Comparison of ENCODE assay signal across 24 mouse cellular contexts in the genomic region with DNA sequence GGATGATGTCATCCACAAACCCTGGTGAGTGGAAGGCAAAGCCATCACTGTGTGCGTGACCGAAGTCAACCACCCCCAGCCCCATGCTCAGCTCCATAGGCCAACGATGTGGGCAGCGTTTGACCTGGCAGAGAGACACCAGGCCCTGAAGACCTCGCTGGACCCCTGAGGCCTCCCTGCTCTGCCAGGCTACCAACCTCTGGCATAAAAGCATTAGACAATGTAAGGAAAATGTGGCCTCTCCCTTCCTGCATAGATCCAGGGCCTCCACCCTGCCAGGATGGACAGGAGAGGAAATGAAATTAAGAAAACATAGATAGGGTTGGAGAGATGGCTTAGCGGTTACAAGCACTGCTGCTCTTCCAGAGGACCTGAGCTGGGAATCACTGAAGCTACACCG. TPM values are rescaled to one million over a fixed set of nuclear protein-coding genes. Genes with fewer than 3 reads are reported as not detected.
A peak's percentile ranks its signal among the peaks of the same experiment; 100 is the strongest.
DNase-seq lines count a peak whose midpoint lies in the region; ATAC-seq and TF ChIP-seq lines count a peak whose summit lies in the region.
"Had no signal": no experiment of that assay in that cellular context is flagged by ENCODE, and none has a peak within 500 bp of the region (broad histone marks: within the 10 kb centered on the region; RNA-seq: fewer than 3 reads in every experiment).

No protein-coding gene starts in this region.

- H3K9ac ChIP-seq in embryonic facial prominence, embryonic 13.5 days, result no peak overlapping the region
- H3K9ac ChIP-seq in heart, embryonic 12.5 days, result no peak overlapping the region
- H3K9ac ChIP-seq in heart, postnatal 0 days (replicated peaks; ENCODE audit: low read depth, low read length), result no peak overlapping the region
- no peak overlapping the region for H3K9ac ChIP-seq in heart, adult 2 months (ENCODE audit: low read depth, low read length)
- H3K9ac ChIP-seq: embryonic facial prominence, embryonic 15.5 days; forebrain, postnatal 0 days; hindbrain, embryonic 12.5 days; hindbrain, embryonic 15.5 days had no signal

- DNase-seq in embryonic facial prominence, embryonic 10.5 days (ENCODE audit: low spot score), result no peak
- no peak for DNase-seq in heart, postnatal 36 days
- peak; percentile 15 for DNase-seq in heart, postnatal 0 days (ENCODE audit: low spot score)
- no peak for DNase-seq in heart, adult 2 months
- peak; percentile 8 to 40 for DNase-seq in lung, postnatal 4 days
- DNase-seq in lung, postnatal 14 days, result no peak
- DNase-seq: adrenal gland, adult 8-10 months; adrenal gland, postnatal 25 days; cerebellum, adult 11-12 months; cerebellum, adult 8-10 months; cerebellum, postnatal 36 days; embryo, embryonic 11 days; forebrain, postnatal 0 days; gastrocnemius, adult 2 months; gastrocnemius, postnatal 14 days; heart, adult 18-20 months had no signal

- peaks cover 49% of the 10 kb centered on the region for H3K36me3 ChIP-seq in embryonic facial prominence, embryonic 13.5 days
- peaks cover 36% of the 10 kb centered on the region for H3K36me3 ChIP-seq in embryonic facial prominence, embryonic 10.5 days (replicated peaks)
- peaks cover 45% of the 10 kb centered on the region for H3K36me3 ChIP-seq in heart, embryonic 12.5 days
- peaks cover 35% of the 10 kb centered on the region for H3K36me3 ChIP-seq in heart, postnatal 0 days (replicated peaks; ENCODE audit: control insufficient read depth, insufficient read depth, low read length)
- no peaks in the 10 kb centered on the region for H3K36me3 ChIP-seq in heart, adult 2 months (ENCODE audit: control insufficient read depth, insufficient read depth, low read length)

- H3K79me2 ChIP-seq in heart, adult 2 months (replicated peaks; ENCODE audit: control insufficient read depth, insufficient read depth, low read length), result no peaks in the 10 kb centered on the region

- H3K4me2 ChIP-seq in embryonic facial prominence, embryonic 13.5 days, result no peak overlapping the region
- H3K4me2 ChIP-seq in heart, embryonic 12.5 days, result no peak overlapping the region
- H3K4me2 ChIP-seq in heart, postnatal 0 days (ENCODE audit: low read depth, low read length), result no peak overlapping the region
- H3K4me2 ChIP-seq: embryonic facial prominence, embryonic 15.5 days; hindbrain, embryonic 12.5 days; hindbrain, embryonic 15.5 days had no signal

- no peak overlapping the region for H3K4me3 ChIP-seq in embryonic facial prominence, embryonic 13.5 days
- no peak overlapping the region for H3K4me3 ChIP-seq in embryonic facial prominence, embryonic 10.5 days
- no peak overlapping the region for H3K4me3 ChIP-seq in heart, embryonic 12.5 days
- H3K4me3 ChIP-seq in heart, postnatal 0 days (ENCODE audit: low read depth, low read length), result no peak overlapping the region
- H3K4me3 ChIP-seq in heart, adult 2 months, result no peak overlapping the region
- H3K4me3 ChIP-seq: embryonic facial prominence, embryonic 15.5 days; gastrocnemius, adult 2 months; hindbrain, embryonic 12.5 days; hindbrain, embryonic 15.5 days had no signal

- no peak overlapping the region for H3K27ac ChIP-seq in embryonic facial prominence, embryonic 13.5 days
- H3K27ac ChIP-seq in embryonic facial prominence, embryonic 10.5 days (replicated peaks), result no peak overlapping the region
- no peak overlapping the region for H3K27ac ChIP-seq in heart, embryonic 12.5 days (ENCODE audit: poor library complexity, severe bottlenecking)
- H3K27ac ChIP-seq in heart, postnatal 0 days (ENCODE audit: low read depth), result 0 out of 2 replicates have a peak overlapping the region, but pooled peaks have one; percentile 30
- H3K27ac ChIP-seq in heart, adult 2 months, result no peak overlapping the region
- H3K27ac ChIP-seq: embryonic facial prominence, embryonic 15.5 days; gastrocnemius, adult 2 months; hindbrain, embryonic 12.5 days; hindbrain, embryonic 15.5 days had no signal

- 92% methylated on average over 7 of the region's 7 CpGs for WGBS in embryonic facial prominence, embryonic 13.5 days
- WGBS in embryonic facial prominence, embryonic 10.5 days, result 92% methylated on average over 7 of the region's 7 CpGs
- 72% methylated on average over 7 of the region's 7 CpGs for WGBS in heart, embryonic 12.5 days
- 70% methylated on average over 7 of the region's 7 CpGs for whole genome bisulfite sequencing in heart, postnatal 0 days
- WGBS in heart, adult 2 months, result 57% methylated on average over 7 of the region's 7 CpGs

- ATAC-seq in embryonic facial prominence, embryonic 13.5 days (ENCODE audit: insufficient number of reproducible peaks, insufficient read depth, low FRiP score, low TSS enrichment, low read depth), result 0 out of 2 replicates have a peak, but pooled peaks have one; percentile 35
- ATAC-seq in heart, embryonic 12.5 days (ENCODE audit: insufficient number of reproducible peaks, low FRiP score), result peak; percentile 20; the same call in 1 of the 2 replicates
- peak; percentile 39; the same call in 1 of the 2 replicates for ATAC-seq in heart, postnatal 0 days (ENCODE audit: insufficient read depth, low read depth)
- ATAC-seq: activated CD4-positive, CD25-positive, alpha-beta regulatory T cell, adult 4 months; forebrain, embryonic 14.5 days; forebrain, postnatal 0 days; intestine, postnatal 0 days had no signal

- H3K27me3 ChIP-seq in embryonic facial prominence, embryonic 13.5 days, result no peaks in the 10 kb centered on the region
- H3K27me3 ChIP-seq in embryonic facial prominence, embryonic 10.5 days (replicated peaks; ENCODE audit: low read depth, poor library complexity, severe bottlenecking), result no peaks in the 10 kb centered on the region
- H3K27me3 ChIP-seq in heart, embryonic 12.5 days (replicated peaks), result no peaks in the 10 kb centered on the region
- H3K27me3 ChIP-seq in heart, postnatal 0 days (ENCODE audit: control insufficient read depth, insufficient read depth, low read length), result no peaks in the 10 kb centered on the region
- H3K27me3 ChIP-seq in heart, adult 2 months (ENCODE audit: control insufficient read depth, insufficient read depth, low read length), result no peaks in the 10 kb centered on the region
- H3K27me3 ChIP-seq: embryonic facial prominence, embryonic 15.5 days; hindbrain, embryonic 12.5 days; hindbrain, embryonic 15.5 days had no signal

- TF ChIP-seq EP300 in heart, postnatal 0 days (IDR thresholded peaks at IDR 0.05; ENCODE audit: low read depth), result no peak
- no peak for TF ChIP-seq EP300 in heart, adult 2 months (IDR thresholded peaks at IDR 0.05; ENCODE audit: insufficient read depth, low read depth, low read length)

- H3K9me3 ChIP-seq in embryonic facial prominence, embryonic 13.5 days, result no peaks in the 10 kb centered on the region
- no peaks in the 10 kb centered on the region for H3K9me3 ChIP-seq in embryonic facial prominence, embryonic 10.5 days
- no peaks in the 10 kb centered on the region for H3K9me3 ChIP-seq in heart, embryonic 12.5 days (replicated peaks)
- H3K9me3 ChIP-seq in heart, postnatal 0 days (replicated peaks; ENCODE audit: control insufficient read depth, low read length), result no peaks in the 10 kb centered on the region
- H3K9me3 ChIP-seq: embryonic facial prominence, embryonic 15.5 days; hindbrain, embryonic 12.5 days; hindbrain, embryonic 15.5 days had no signal

- no peak for TF ChIP-seq POLR2A in heart, adult 2 months (IDR thresholded peaks at IDR 0.05; ENCODE audit: insufficient read depth, low read depth, low read length)

- intact Hi-C loops in heart, postnatal 36 days (cut with DNase I), result no loop called here
- intact Hi-C loops in heart, adult 2 months (cut with DNase I), result no loop called here

- TF ChIP-seq CTCF in heart, postnatal 0 days (IDR thresholded peaks at IDR 0.05; ENCODE audit: low read depth), result no peak
- no peak for TF ChIP-seq CTCF in heart, adult 2 months (IDR thresholded peaks at IDR 0.05)

- peaks cover 10% of the 10 kb centered on the region for H3K4me1 ChIP-seq in embryonic facial prominence, embryonic 13.5 days
- H3K4me1 ChIP-seq in embryonic facial prominence, embryonic 10.5 days, result no peaks in the 10 kb centered on the region
- peaks cover 10% of the 10 kb centered on the region for H3K4me1 ChIP-seq in heart, embryonic 12.5 days (replicated peaks)
- no peaks in the 10 kb centered on the region for H3K4me1 ChIP-seq in heart, postnatal 0 days (ENCODE audit: control insufficient read depth, insufficient read depth)
- H3K4me1 ChIP-seq in heart, adult 2 months (ENCODE audit: control insufficient read depth, insufficient read depth, low read length), result no peaks in the 10 kb centered on the region; the same call in 1 of the 2 replicates
- H3K4me1 ChIP-seq: hindbrain, embryonic 12.5 days; hindbrain, embryonic 15.5 days had no signal

RNA-seq across cellular contexts. Expression of a gene that starts 51.9 kb away (rescaled TPM):
- polyA plus RNA-seq in embryonic facial prominence, embryonic 13.5 days (2015; fragmentation: Nextera tagmentation; extraction: Ambion mirVana), result 23.7 TPM in 2 replicates
- 13.2 and 14.4 TPM in 2 replicates for polyA plus RNA-seq in embryonic facial prominence, embryonic 10.5 days (2016; fragmentation: Nextera tagmentation; extraction: Ambion mirVana)
- polyA plus RNA-seq in heart, embryonic 12.5 days (2016; fragmentation: Nextera tagmentation; extraction: Ambion mirVana), result 21.6 TPM in 2 replicates
- 100 to 1,000 TPM; 103 to 107 TPM for total RNA-seq in heart, postnatal 36 days (2021)
- total RNA-seq in heart, postnatal 0 days (2014; rRNA removed; ENCODE audit: low replicate concordance), result 80.8 and 80.9 TPM in 2 replicates
- polyA plus RNA-seq in heart, postnatal 0 days (2015; fragmentation: Nextera tagmentation; extraction: Ambion mirVana), result 30.5 and 32.2 TPM in 2 replicates
- total RNA-seq in heart, adult 2 months (2021), result 100 to 1,000 TPM in 1 of 2 experiments, 10 to 100 TPM in 1; 87.3 to 109 TPM
- polyA plus RNA-seq in heart, adult 2 months (2012; rRNA removed), result 117 and 163 TPM in 2 replicates

Comparison
In these comparisons a context has a peak if more than half of its experiments do, and no peak if none do; other contexts are left out.
1. DNase-seq: peak in heart, postnatal 0 days (single experiment) and lung, postnatal 4 days (2 of 2); none in embryonic facial prominence, embryonic 10.5 days (single experiment), heart, postnatal 36 days (0 of 2), heart, adult 2 months (0 of 2) and lung, postnatal 14 days (single experiment).
2. Peak in every context shown above with its lines, with median percentiles within 50 percentile points of each other: ATAC-seq.